Mouse (Mus musculus): Measurements from ENCODE around the gene Chd2.

GRCm38 (mm10) chr7:73434336-73434677 lies 107.3 kb downstream of the Chd2 start:
- no peak for TF ChIP-seq POLR2A (IDR thresholded peaks at IDR 0.05; ENCODE audit: low read depth, low read length)
- no peak for TF ChIP-seq CTCF (IDR thresholded peaks at IDR 0.05; ENCODE audit: extremely low read depth, insufficient read depth, insufficient read length, insufficient replicate concordance)
